Mouse (Mus musculus): ENCODE measurements around the gene Ascl5. TPM values are rescaled to one million over a fixed set of nuclear protein-coding genes. Genes with fewer than 3 reads are reported as not detected.

Ascl5 gene
- total and polyA plus RNA-seq, 2 experiments, result not detected

DNA sequence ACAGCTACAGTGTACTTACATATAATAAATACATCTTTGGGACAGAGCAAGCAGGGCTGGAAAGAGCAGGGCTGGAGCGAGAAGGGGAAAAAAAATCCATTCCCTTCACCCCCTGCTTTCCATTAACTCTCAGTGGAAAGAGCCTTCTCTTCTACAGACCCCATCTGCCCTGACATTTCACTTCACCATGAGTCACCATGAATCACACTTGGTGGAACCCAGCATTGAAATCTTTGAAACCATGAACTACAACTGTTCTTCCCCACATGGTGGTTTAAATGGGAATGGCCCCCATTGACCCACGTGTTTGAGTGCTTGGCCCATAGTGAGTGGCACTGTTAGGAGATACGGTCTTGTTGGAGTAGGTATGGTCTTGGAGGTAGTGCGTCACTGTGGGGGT lies 40.4 kb upstream of the Ascl5 start:
- no peaks in the 10 kb centered on the region for H3K79me2 ChIP-seq (ENCODE audit: control insufficient read depth, insufficient read depth, low read length)
- WGBS, result 93% methylated on average over 4 of the region's 4 CpGs
- TF ChIP-seq POLR2A (IDR thresholded peaks at IDR 0.05; ENCODE audit: extremely low read depth, insufficient read depth, low read length), result no peak
- no peak for TF ChIP-seq CTCF (IDR thresholded peaks at IDR 0.05; ENCODE audit: low read depth, low read length)
- H3K36me3 ChIP-seq (ENCODE audit: control insufficient read depth, insufficient read depth, low read length), result no peaks in the 10 kb centered on the region
- no peak for DNase-seq (ENCODE audit: extremely low read depth, low read depth, low spot score)
- no peak overlapping the region for H3K4me3 ChIP-seq (ENCODE audit: insufficient read depth, low read depth, low read length)
- no peak overlapping the region for H3K9ac ChIP-seq (ENCODE audit: low read depth, low read length)
- H3K27me3 ChIP-seq (ENCODE audit: control insufficient read depth, insufficient read depth, low read length), result no peaks in the 10 kb centered on the region
- no peak overlapping the region for H3K27ac ChIP-seq (replicated peaks; ENCODE audit: insufficient read depth, low read depth, low read length)
- H3K4me1 ChIP-seq (ENCODE audit: control insufficient read depth, insufficient read depth, low read length), result no peaks in the 10 kb centered on the region; the same call in 1 of the 2 replicates

DNA sequence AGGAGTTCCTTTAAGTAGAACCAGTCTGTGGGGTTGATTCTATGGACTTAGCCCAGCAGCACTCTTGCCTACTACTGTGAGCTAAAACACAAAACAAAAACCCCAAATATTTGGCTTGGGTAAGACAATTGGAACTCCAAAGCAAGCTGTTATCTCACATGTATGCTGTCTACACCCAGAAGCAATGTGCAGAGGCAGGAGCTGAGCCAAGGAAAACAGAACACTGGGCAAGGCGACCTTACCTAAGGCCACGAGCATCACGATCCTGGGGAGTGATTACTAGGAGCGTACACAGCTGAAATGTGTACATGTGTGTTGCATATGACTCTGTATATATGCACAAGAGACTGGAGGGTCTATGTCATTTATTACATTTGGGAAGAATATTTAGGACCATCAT lies 37.1 kb upstream of the Ascl5 start:
- Histone ChIP-seq H3K9ac (ENCODE audit: low read depth, low read length) (no peak overlapping the region), H3K79me2 (ENCODE audit: control insufficient read depth, insufficient read depth, low read length) (no peaks in the 10 kb centered on the region), H3K27me3 (ENCODE audit: control insufficient read depth, insufficient read depth, low read length) (no peaks in the 10 kb centered on the region), H3K36me3 (ENCODE audit: control insufficient read depth, insufficient read depth, low read length) (no peaks in the 10 kb centered on the region), H3K4me1 (ENCODE audit: control insufficient read depth, insufficient read depth, low read length) (no peaks in the 10 kb centered on the region; the same call in 1 of the 2 replicates), H3K27ac (replicated peaks; ENCODE audit: insufficient read depth, low read depth, low read length) (no peak overlapping the region), H3K4me3 (ENCODE audit: insufficient read depth, low read depth, low read length) (no peak overlapping the region)
- DNase-seq (ENCODE audit: extremely low read depth, low read depth, low spot score), result peak; percentile 80
- WGBS, result 26% methylated on average over 4 of the region's 4 CpGs
- TF ChIP-seq CTCF (IDR thresholded peaks at IDR 0.05; ENCODE audit: low read depth, low read length) (no peak), POLR2A (IDR thresholded peaks at IDR 0.05; ENCODE audit: extremely low read depth, insufficient read depth, low read length) (no peak)

GRCm38 (mm10) chr1:136014796-136015502 lies 35.7 kb upstream of the Ascl5 start:
- no peak for TF ChIP-seq CTCF (IDR thresholded peaks at IDR 0.05; ENCODE audit: low read depth, low read length)
- TF ChIP-seq POLR2A (IDR thresholded peaks at IDR 0.05; ENCODE audit: extremely low read depth, insufficient read depth, low read length), result no peak
- no peaks in the 10 kb centered on the region for H3K36me3 ChIP-seq (ENCODE audit: control insufficient read depth, insufficient read depth, low read length)
- H3K4me1 ChIP-seq (ENCODE audit: control insufficient read depth, insufficient read depth, low read length), result no peaks in the 10 kb centered on the region; the same call in 1 of the 2 replicates
- no peak overlapping the region for H3K9ac ChIP-seq (ENCODE audit: low read depth, low read length)
- H3K27ac ChIP-seq (replicated peaks; ENCODE audit: insufficient read depth, low read depth, low read length), result no peak overlapping the region
- DNase-seq (ENCODE audit: extremely low read depth, low read depth, low spot score), result no peak
- H3K4me3 ChIP-seq (ENCODE audit: insufficient read depth, low read depth, low read length), result no peak overlapping the region
- H3K79me2 ChIP-seq (ENCODE audit: control insufficient read depth, insufficient read depth, low read length), result no peaks in the 10 kb centered on the region
- H3K27me3 ChIP-seq (ENCODE audit: control insufficient read depth, insufficient read depth, low read length), result no peaks in the 10 kb centered on the region
- 82% methylated on average over 2 of the region's 2 CpGs for WGBS

DNA sequence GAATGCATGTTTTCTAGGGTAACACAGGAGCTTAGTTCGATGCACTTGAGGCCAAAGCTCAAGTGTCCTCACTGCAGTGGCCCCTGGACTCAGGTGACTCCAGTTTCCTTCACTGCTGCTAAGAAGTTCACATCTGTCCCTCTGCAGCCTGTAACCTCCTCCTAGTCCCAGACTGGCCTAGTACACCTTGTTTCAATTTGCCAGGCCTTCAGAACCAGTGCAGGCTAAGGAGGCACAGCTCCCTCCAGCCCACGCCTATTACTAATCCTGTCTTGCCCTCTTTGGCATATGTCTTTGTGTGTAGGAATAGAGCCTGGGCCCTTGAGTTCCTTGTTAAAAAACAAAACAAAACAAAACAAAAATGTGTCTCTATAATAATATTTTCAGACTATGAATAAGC lies 33.3 kb upstream of the Ascl5 start:
- 97% methylated on average over 2 of the region's 2 CpGs for WGBS

DNA sequence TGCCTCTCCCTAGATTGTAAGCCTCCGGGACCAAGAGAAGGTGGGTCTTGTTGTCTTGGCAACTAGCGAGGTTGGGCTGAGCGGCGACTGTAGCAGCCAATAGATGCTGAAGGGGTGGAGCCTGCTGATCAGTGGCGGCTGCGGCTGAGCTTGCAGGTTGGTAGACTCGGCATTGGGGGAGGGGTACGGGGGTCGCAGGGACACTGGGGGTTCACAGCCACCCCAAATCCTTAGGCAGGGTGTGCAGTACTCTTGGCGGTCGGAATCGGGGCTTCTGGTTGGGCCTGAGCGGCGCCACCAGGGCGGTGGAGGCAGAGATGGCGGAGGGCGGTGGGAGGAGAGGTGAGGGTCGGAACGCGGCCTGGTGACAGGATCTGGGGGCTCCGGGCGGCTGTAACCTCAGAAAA lies 32.7 kb upstream of the Ascl5 start:
- Histone ChIP-seq H3K9ac (ENCODE audit: low read depth, low read length) (peak overlapping the region; percentile 85), H3K27ac (replicated peaks; ENCODE audit: insufficient read depth, low read depth, low read length) (no peak overlapping the region), H3K4me1 (ENCODE audit: control insufficient read depth, insufficient read depth, low read length) (no peaks in the 10 kb centered on the region; the same call in 1 of the 2 replicates), H3K36me3 (ENCODE audit: control insufficient read depth, insufficient read depth, low read length) (no peaks in the 10 kb centered on the region), H3K4me3 (ENCODE audit: insufficient read depth, low read depth, low read length) (peak overlapping the region; percentile 93), H3K27me3 (ENCODE audit: control insufficient read depth, insufficient read depth, low read length) (no peaks in the 10 kb centered on the region), H3K79me2 (ENCODE audit: control insufficient read depth, insufficient read depth, low read length) (no peaks in the 10 kb centered on the region)
- TF ChIP-seq POLR2A (IDR thresholded peaks at IDR 0.05; ENCODE audit: extremely low read depth, insufficient read depth, low read length) (peak; percentile 36; the same call in 1 of the 2 replicates), CTCF (IDR thresholded peaks at IDR 0.05; ENCODE audit: low read depth, low read length) (no peak)
- peak; percentile 87 for DNase-seq (ENCODE audit: extremely low read depth, low read depth, low spot score)
- WGBS, result under 1% methylated on average over 22 of the region's 22 CpGs

More for the DNA sequence above, 33.3 kb upstream of the Ascl5 start:
- TF ChIP-seq POLR2A (IDR thresholded peaks at IDR 0.05; ENCODE audit: extremely low read depth, insufficient read depth, low read length) (no peak), CTCF (IDR thresholded peaks at IDR 0.05; ENCODE audit: low read depth, low read length) (no peak)
- DNase-seq (ENCODE audit: extremely low read depth, low read depth, low spot score), result no peak
- H3K4me3 ChIP-seq (ENCODE audit: insufficient read depth, low read depth, low read length), result no peak overlapping the region
- no peaks in the 10 kb centered on the region for H3K36me3 ChIP-seq (ENCODE audit: control insufficient read depth, insufficient read depth, low read length)
- H3K27me3 ChIP-seq (ENCODE audit: control insufficient read depth, insufficient read depth, low read length), result no peaks in the 10 kb centered on the region
- H3K27ac ChIP-seq (replicated peaks; ENCODE audit: insufficient read depth, low read depth, low read length), result no peak overlapping the region
- no peaks in the 10 kb centered on the region; the same call in 1 of the 2 replicates for H3K4me1 ChIP-seq (ENCODE audit: control insufficient read depth, insufficient read depth, low read length)
- no peak overlapping the region for H3K9ac ChIP-seq (ENCODE audit: low read depth, low read length)
- H3K79me2 ChIP-seq (ENCODE audit: control insufficient read depth, insufficient read depth, low read length), result no peaks in the 10 kb centered on the region

Data from liver, adult 2 months (tissue).